Mouse (Mus musculus): ENCODE results near the gene Tcp11l1. TPM values are rescaled to one million over a fixed set of nuclear protein-coding genes. Genes with fewer than 3 reads are reported as not detected.

Gene Tcp11l1
- 34.5 and 34.6 TPM in 2 replicates for polyA plus RNA-seq (2016; fragmentation: Nextera tagmentation; extraction: Ambion mirVana)

GRCm38 (mm10) chr2:104711585-104712485 lies at the start of gene Tcp11l1:
TSS of gene Tcp11l1 (minus strand) at chr2:104712169.
- peak within 1 kb of the TSS; percentile 85 for H3K9ac ChIP-seq
- peak; percentile 84 for ATAC-seq (ENCODE audit: insufficient number of reproducible peaks, low FRiP score)
- peaks cover 17% of the 10 kb centered on the region for H3K4me1 ChIP-seq (replicated peaks)
- under 1% methylated on average over 92 of the region's 99 CpGs for WGBS
- H3K9me3 ChIP-seq (replicated peaks), result no peaks in the 10 kb centered on the region
- peak within 1 kb of the TSS; percentile 88 for H3K4me3 ChIP-seq
- peak within 1 kb of the TSS; percentile 71 for H3K4me2 ChIP-seq
- H3K36me3 ChIP-seq, result no peaks in the 10 kb centered on the region
- peak within 1 kb of the TSS; percentile 45; the same call in 1 of the 2 replicates for H3K27ac ChIP-seq (ENCODE audit: poor library complexity, severe bottlenecking)
- H3K27me3 ChIP-seq (replicated peaks), result 0 out of 2 replicates have a peak, but pooled peaks cover 4% of the 10 kb centered on the region

GRCm38 (mm10) chr2:104750611-104751010 lies 38.6 kb upstream of the Tcp11l1 start:
- ATAC-seq (ENCODE audit: insufficient number of reproducible peaks, low FRiP score), result no peak
- no peak overlapping the region for H3K4me3 ChIP-seq
- no peaks in the 10 kb centered on the region for H3K4me1 ChIP-seq (replicated peaks)
- H3K9ac ChIP-seq, result no peak overlapping the region
- peaks cover 10% of the 10 kb centered on the region; the same call in 1 of the 2 replicates for H3K36me3 ChIP-seq
- H3K4me2 ChIP-seq, result no peak overlapping the region
- H3K27me3 ChIP-seq (replicated peaks), result no peaks in the 10 kb centered on the region
- no peak overlapping the region for H3K27ac ChIP-seq (ENCODE audit: poor library complexity, severe bottlenecking)
- WGBS, result 65% methylated on average over 3 of the region's 3 CpGs
- H3K9me3 ChIP-seq (replicated peaks), result no peaks in the 10 kb centered on the region

- Histone ChIP-seq H3K4me3 (no peak overlapping the region), H3K9ac (no peak overlapping the region), H3K36me3 (peaks cover 10% of the 10 kb centered on the region; the same call in 1 of the 2 replicates), H3K9me3 (replicated peaks) (no peaks in the 10 kb centered on the region), H3K27me3 (replicated peaks) (no peaks in the 10 kb centered on the region), H3K27ac (ENCODE audit: poor library complexity, severe bottlenecking) (no peak overlapping the region), H3K4me2 (no peak overlapping the region), H3K4me1 (replicated peaks) (no peaks in the 10 kb centered on the region)
- WGBS, result 80% methylated on average over 5 of the region's 5 CpGs
- ATAC-seq (ENCODE audit: insufficient number of reproducible peaks, low FRiP score), result no peak
Observed at GRCm38 (mm10) chr2:104748652-104749183, 36.7 kb upstream of the Tcp11l1 start.

DNA sequence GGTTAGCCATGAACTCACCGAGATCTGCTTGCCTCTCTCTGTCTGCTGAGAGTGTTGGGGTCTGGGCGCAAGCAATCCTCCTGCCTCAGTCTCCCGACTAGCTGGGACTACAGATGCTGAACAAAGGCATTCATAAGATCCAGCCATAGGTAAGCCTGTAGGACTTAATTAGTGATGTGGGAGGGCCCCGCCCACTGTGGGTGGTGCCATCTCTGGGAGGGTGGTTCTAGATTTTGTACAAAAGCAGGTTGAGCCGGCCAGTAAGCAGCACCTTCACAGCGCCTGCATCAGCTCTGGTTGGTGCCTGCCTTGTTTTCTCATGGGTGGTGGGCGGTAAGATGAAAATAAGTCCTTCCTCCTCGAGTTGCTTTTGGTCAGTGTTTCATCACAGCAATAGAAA lies 34.3 kb upstream of the Tcp11l1 start:
- Histone ChIP-seq H3K27me3 (replicated peaks) (peaks cover 4% of the 10 kb centered on the region; the same call in 1 of the 2 replicates), H3K9ac (no peak overlapping the region), H3K4me1 (replicated peaks) (peaks cover 11% of the 10 kb centered on the region), H3K4me2 (no peak overlapping the region), H3K4me3 (no peak overlapping the region), H3K9me3 (replicated peaks) (no peaks in the 10 kb centered on the region), H3K36me3 (no peaks in the 10 kb centered on the region), H3K27ac (ENCODE audit: poor library complexity, severe bottlenecking) (no peak overlapping the region)
- ATAC-seq (ENCODE audit: insufficient number of reproducible peaks, low FRiP score), result no peak
- WGBS, result 46% methylated on average over 8 of the region's 8 CpGs

DNA sequence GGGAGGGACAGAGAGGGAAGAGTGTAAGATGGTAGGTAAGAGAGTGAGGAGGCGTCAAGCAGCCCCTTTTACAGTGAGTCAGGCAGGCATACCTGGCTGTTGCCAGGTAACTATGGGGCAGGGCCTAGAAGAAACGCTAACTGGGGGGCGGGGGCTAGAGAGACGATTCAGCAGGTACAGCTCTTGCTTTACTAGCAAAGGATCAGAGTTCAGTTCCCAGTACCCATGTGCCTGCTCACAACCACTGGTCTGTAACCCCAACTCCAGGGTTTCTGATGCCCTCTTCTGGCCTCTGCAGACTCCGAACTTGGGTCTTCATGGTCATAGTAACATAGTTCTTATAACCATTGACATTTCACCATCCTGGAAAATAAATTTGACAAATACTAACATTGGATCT lies 32.0 kb upstream of the Tcp11l1 start:
- 52% methylated on average over 5 of the region's 5 CpGs for WGBS
- H3K4me2 ChIP-seq, result no peak overlapping the region
- no peak overlapping the region for H3K27ac ChIP-seq (ENCODE audit: poor library complexity, severe bottlenecking)
- no peaks in the 10 kb centered on the region for H3K9me3 ChIP-seq (replicated peaks)
- no peaks in the 10 kb centered on the region for H3K36me3 ChIP-seq
- peaks cover 13% of the 10 kb centered on the region for H3K4me1 ChIP-seq (replicated peaks)
- H3K4me3 ChIP-seq, result no peak overlapping the region
- H3K9ac ChIP-seq, result no peak overlapping the region
- H3K27me3 ChIP-seq (replicated peaks), result peaks cover 9% of the 10 kb centered on the region; the same call in 1 of the 2 replicates
- no peak for ATAC-seq (ENCODE audit: insufficient number of reproducible peaks, low FRiP score)

DNA sequence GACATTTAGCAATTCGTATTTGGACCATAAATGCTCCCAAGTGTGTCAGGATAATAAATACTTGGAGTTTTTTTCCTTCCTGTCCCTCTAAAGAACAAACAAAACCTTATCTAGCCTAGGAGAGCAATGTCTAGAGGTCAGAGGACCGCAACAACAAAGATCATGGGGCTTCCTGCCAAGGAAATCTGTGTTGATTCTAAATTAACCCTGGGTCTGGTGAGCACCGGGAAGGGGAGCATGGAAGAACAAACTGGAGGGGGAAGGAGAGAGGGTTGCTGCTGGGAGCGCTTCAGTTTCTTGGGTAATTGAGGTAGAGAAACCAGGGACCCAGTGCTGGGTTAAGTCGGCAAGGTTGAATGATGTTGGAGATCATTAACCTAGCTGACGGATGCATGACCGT lies 31.2 kb upstream of the Tcp11l1 start:
- Histone ChIP-seq H3K9ac (no peak overlapping the region), H3K27me3 (replicated peaks) (peaks cover 9% of the 10 kb centered on the region; the same call in 1 of the 2 replicates), H3K27ac (ENCODE audit: poor library complexity, severe bottlenecking) (no peak overlapping the region), H3K36me3 (no peaks in the 10 kb centered on the region), H3K4me1 (replicated peaks) (peaks cover 13% of the 10 kb centered on the region), H3K4me3 (peak overlapping the region; percentile 84), H3K4me2 (peak overlapping the region; percentile 95), H3K9me3 (replicated peaks) (no peaks in the 10 kb centered on the region)
- WGBS, result 14% methylated on average over 7 of the region's 7 CpGs
- no peak for ATAC-seq (ENCODE audit: insufficient number of reproducible peaks, low FRiP score)

GRCm38 (mm10) chr2:104742741-104743064 lies 30.7 kb upstream of the Tcp11l1 start, which contains the start of gene Depdc7:
TSS of gene Depdc7 (minus strand) at chr2:104742878.
- H3K27me3 ChIP-seq (replicated peaks), result peaks cover 9% of the 10 kb centered on the region; the same call in 1 of the 2 replicates
- no peaks in the 10 kb centered on the region for H3K36me3 ChIP-seq
- H3K9me3 ChIP-seq (replicated peaks), result no peaks in the 10 kb centered on the region
- H3K4me1 ChIP-seq (replicated peaks), result peaks cover 13% of the 10 kb centered on the region
- peak within 1 kb of the TSS; percentile 95 for H3K4me2 ChIP-seq
- under 1% methylated on average over 31 of the region's 31 CpGs for WGBS
- peak within 1 kb of the TSS; percentile 84 for H3K4me3 ChIP-seq
- no peak within 1 kb of the TSS for H3K27ac ChIP-seq (ENCODE audit: poor library complexity, severe bottlenecking)
- peak within 1 kb of the TSS; percentile 89 for H3K9ac ChIP-seq
- ATAC-seq (ENCODE audit: insufficient number of reproducible peaks, low FRiP score), result peak; percentile 91

DNA sequence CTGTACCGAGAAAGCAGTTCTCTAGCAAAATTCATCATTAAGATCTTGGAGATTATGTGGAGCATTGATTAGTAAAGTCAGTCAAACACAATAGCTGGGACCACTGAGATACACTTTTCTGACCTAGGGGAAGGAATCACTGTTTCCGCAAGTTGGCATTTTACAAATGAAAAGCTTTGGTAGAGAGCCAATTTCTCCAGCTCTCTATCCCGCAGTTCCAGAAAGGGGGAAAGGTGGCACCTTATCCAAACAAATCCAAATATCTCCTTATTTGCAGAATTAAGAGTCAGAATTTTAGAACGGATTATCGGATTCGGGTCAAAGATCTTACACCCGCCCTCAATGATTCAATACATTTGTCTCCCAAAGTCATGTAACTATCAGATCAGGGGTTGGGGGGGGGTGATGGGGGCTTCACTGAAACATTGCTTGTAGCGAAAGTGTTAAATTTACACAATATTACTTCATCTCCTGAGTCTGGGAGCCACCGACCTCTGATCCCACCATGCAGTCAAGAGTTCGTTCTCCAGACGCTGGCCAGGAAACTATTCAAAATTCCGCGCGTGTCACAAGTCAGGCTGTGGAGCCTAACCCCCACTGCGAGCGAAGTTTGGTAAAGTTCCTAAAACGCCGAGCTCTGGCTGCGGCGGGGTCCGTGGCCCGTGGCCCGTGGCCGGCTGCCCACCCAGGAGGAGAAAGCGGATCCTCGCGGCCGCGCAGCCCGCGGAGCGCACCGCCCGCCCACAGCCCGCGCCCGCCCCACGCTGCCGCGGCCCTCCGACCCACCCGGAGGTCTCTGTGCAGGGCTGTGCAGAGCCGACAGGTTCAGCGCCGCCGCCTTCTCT lies 30.1 kb upstream of the Tcp11l1 start:
- 5% methylated on average over 45 of the region's 46 CpGs for WGBS
- H3K4me2 ChIP-seq, result peak overlapping the region; percentile 95
- peaks cover 13% of the 10 kb centered on the region for H3K4me1 ChIP-seq (replicated peaks)
- peak overlapping the region; percentile 84 for H3K4me3 ChIP-seq
- H3K27me3 ChIP-seq (replicated peaks), result peaks cover 9% of the 10 kb centered on the region; the same call in 1 of the 2 replicates
- ATAC-seq (ENCODE audit: insufficient number of reproducible peaks, low FRiP score), result peak; percentile 33; the same call in 1 of the 2 replicates
- H3K36me3 ChIP-seq, result no peaks in the 10 kb centered on the region
- no peak overlapping the region for H3K27ac ChIP-seq (ENCODE audit: poor library complexity, severe bottlenecking)
- peak overlapping the region; percentile 89 for H3K9ac ChIP-seq
- H3K9me3 ChIP-seq (replicated peaks), result no peaks in the 10 kb centered on the region

DNA sequence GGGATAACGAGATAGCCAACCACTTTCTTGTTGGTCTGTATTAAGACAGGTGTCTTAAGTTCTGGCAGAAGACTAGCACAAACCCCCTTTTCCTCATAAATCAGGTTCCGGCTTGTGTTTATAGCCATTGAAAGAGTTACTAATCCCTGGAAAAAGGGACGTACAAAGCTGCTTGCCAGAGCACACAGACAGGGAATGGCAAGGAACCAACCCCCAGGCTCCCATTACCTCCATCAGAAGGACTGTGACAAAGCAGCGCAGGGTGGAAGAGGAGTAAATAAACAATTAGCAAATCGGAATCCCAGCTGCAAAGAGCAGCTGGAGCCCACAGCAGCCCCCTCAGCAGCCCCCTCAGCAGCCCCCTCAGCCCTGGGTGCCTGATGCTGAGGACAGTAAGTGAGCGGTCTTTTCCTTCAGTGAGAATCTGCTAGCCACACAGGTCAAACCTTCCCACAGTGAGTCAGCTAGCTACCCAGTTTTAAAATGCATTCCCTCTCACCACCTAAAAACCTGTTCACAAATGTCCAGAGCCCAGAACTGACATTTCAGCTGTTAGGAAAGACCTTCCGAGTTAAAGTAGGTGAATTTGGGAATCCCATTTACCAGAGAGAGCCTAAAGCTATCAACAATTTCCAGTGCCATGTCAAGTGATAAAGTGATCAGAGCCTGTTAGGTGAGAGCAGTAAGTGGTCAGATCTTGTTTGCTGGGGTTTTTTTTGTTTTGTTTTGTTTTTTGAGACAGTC lies 29.2 kb upstream of the Tcp11l1 start:
- H3K4me1 ChIP-seq (replicated peaks), result peaks cover 13% of the 10 kb centered on the region
- WGBS, result 48% methylated on average over 7 of the region's 7 CpGs
- H3K4me3 ChIP-seq, result no peak overlapping the region
- H3K36me3 ChIP-seq, result no peaks in the 10 kb centered on the region
- peaks cover 9% of the 10 kb centered on the region; the same call in 1 of the 2 replicates for H3K27me3 ChIP-seq (replicated peaks)
- no peaks in the 10 kb centered on the region for H3K9me3 ChIP-seq (replicated peaks)
- H3K27ac ChIP-seq (ENCODE audit: poor library complexity, severe bottlenecking), result no peak overlapping the region
- no peak for ATAC-seq (ENCODE audit: insufficient number of reproducible peaks, low FRiP score)
- no peak overlapping the region for H3K9ac ChIP-seq
- H3K4me2 ChIP-seq, result no peak overlapping the region

DNA sequence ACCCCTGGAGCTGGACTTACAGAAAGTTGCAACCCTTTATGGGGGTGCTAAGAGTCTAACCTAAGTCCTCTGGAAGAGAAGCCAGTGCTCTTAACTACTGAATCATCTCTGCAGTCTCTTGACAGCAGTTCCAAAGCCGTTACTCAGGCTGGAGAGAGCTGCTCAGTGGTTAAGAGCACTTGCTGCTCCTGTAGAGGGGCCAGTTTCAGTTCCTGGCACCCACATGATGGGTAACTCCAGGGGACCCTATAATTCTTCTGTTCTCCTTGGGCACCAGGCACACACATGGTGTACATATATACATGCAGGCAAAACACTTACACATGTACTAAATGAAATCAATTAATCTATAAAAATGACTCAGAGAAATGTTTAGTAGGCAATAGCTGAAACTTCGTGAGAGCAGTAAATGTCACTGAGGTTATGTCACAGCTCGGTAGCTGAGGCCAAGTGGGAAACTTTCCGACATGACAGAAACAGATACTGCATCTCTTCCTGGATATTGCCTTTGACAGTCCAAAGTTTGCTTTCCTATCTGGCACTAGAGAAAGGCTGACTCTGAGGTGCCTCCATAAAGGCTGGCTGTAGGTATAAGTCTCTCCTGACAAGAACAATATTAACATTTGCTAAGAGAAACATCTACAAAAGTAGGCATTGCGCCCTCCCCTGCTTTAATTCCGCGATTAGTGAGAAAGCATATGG lies 28.4 kb upstream of the Tcp11l1 start:
- WGBS, result 48% methylated on average over 7 of the region's 7 CpGs
- no peak overlapping the region for H3K9ac ChIP-seq

More for the DNA sequence above, 28.4 kb upstream of the Tcp11l1 start:
- Histone ChIP-seq H3K4me3 (no peak overlapping the region), H3K36me3 (no peaks in the 10 kb centered on the region), H3K27ac (ENCODE audit: poor library complexity, severe bottlenecking) (no peak overlapping the region), H3K27me3 (replicated peaks) (peaks cover 9% of the 10 kb centered on the region; the same call in 1 of the 2 replicates), H3K4me1 (replicated peaks) (peaks cover 13% of the 10 kb centered on the region), H3K4me2 (no peak overlapping the region), H3K9me3 (replicated peaks) (no peaks in the 10 kb centered on the region)
- ATAC-seq (ENCODE audit: insufficient number of reproducible peaks, low FRiP score), result no peak

All from heart, embryonic 12.5 days (tissue).